Mouse (Mus musculus): ENCODE data around the gene Eif4e3. TPM values are rescaled to one million over a fixed set of nuclear protein-coding genes. Genes with fewer than 3 reads are reported as not detected.

Eif4e3 gene
- polyA plus RNA-seq, 1 experiment from 2014 or later = 10.2 TPM

GRCm38 (mm10) chr6:99669481-99670325 is 3.1 kb upstream of the Eif4e3 start:
- no peaks in the 10 kb centered on the region for H3K36me3 ChIP-seq (ENCODE audit: control insufficient read depth, insufficient read depth)
- peak; percentile 84 for ATAC-seq
- H3K4me2 ChIP-seq (ENCODE audit: low read length) = peak overlapping the region; percentile 31
- WGBS = 18% methylated on average over 4 of the region's 5 CpGs
- H3K9me3 ChIP-seq (ENCODE audit: control insufficient read depth, low read length) = no peaks in the 10 kb centered on the region
- H3K4me3 ChIP-seq (replicated peaks; ENCODE audit: low read length) = no peak overlapping the region
- no peaks in the 10 kb centered on the region for H3K27me3 ChIP-seq (replicated peaks; ENCODE audit: control insufficient read depth, insufficient read depth, low read length)
- H3K4me1 ChIP-seq (replicated peaks; ENCODE audit: control insufficient read depth, insufficient read depth, low read length) = peaks cover 53% of the 10 kb centered on the region
- H3K9ac ChIP-seq (replicated peaks; ENCODE audit: low read depth, low read length) = no peak overlapping the region
- H3K27ac ChIP-seq (ENCODE audit: low read length) = peak overlapping the region; percentile 87

GRCm38 (mm10) chr6:99667290-99667689 is 719 bp upstream of the Eif4e3 start:
- no peak for ATAC-seq
- Histone ChIP-seq H3K27ac (ENCODE audit: low read length) (no peak overlapping the region), H3K36me3 (ENCODE audit: control insufficient read depth, insufficient read depth) (no peaks in the 10 kb centered on the region), H3K27me3 (replicated peaks; ENCODE audit: control insufficient read depth, insufficient read depth, low read length) (no peaks in the 10 kb centered on the region), H3K9me3 (ENCODE audit: control insufficient read depth, low read length) (no peaks in the 10 kb centered on the region), H3K9ac (replicated peaks; ENCODE audit: low read depth, low read length) (no peak overlapping the region; the same call in 1 of the 2 replicates), H3K4me3 (replicated peaks; ENCODE audit: low read length) (peak overlapping the region; percentile 75), H3K4me1 (replicated peaks; ENCODE audit: control insufficient read depth, insufficient read depth, low read length) (peaks cover 54% of the 10 kb centered on the region), H3K4me2 (ENCODE audit: low read length) (peak overlapping the region; percentile 92)
- WGBS = 50% methylated on average over 8 of the region's 8 CpGs

- peak overlapping the region; percentile 75 for H3K4me3 ChIP-seq (replicated peaks; ENCODE audit: low read length)
- no peaks in the 10 kb centered on the region for H3K9me3 ChIP-seq (ENCODE audit: control insufficient read depth, low read length)
- H3K27ac ChIP-seq (ENCODE audit: low read length) = no peak overlapping the region
- peak overlapping the region; percentile 91 for H3K9ac ChIP-seq (replicated peaks; ENCODE audit: low read depth, low read length)
- H3K27me3 ChIP-seq (replicated peaks; ENCODE audit: control insufficient read depth, insufficient read depth, low read length) = no peaks in the 10 kb centered on the region
- no peaks in the 10 kb centered on the region for H3K36me3 ChIP-seq (ENCODE audit: control insufficient read depth, insufficient read depth)
- ATAC-seq = no peak
- peak overlapping the region; percentile 92 for H3K4me2 ChIP-seq (ENCODE audit: low read length)
- 31% methylated on average over 16 of the region's 16 CpGs for WGBS
- peaks cover 50% of the 10 kb centered on the region for H3K4me1 ChIP-seq (replicated peaks; ENCODE audit: control insufficient read depth, insufficient read depth, low read length)
These were observed 884 bp downstream of the Eif4e3 start for GRCm38 (mm10) chr6:99665457-99666317.

GRCm38 (mm10) chr6:99663232-99663631 is 3.3 kb downstream of the Eif4e3 start:
- ATAC-seq = no peak
- Histone ChIP-seq H3K4me3 (replicated peaks; ENCODE audit: low read length) (no peak overlapping the region), H3K36me3 (ENCODE audit: control insufficient read depth, insufficient read depth) (no peaks in the 10 kb centered on the region), H3K4me2 (ENCODE audit: low read length) (no peak overlapping the region), H3K4me1 (replicated peaks; ENCODE audit: control insufficient read depth, insufficient read depth, low read length) (peaks cover 25% of the 10 kb centered on the region), H3K9ac (replicated peaks; ENCODE audit: low read depth, low read length) (no peak overlapping the region), H3K9me3 (ENCODE audit: control insufficient read depth, low read length) (no peaks in the 10 kb centered on the region), H3K27ac (ENCODE audit: low read length) (no peak overlapping the region), H3K27me3 (replicated peaks; ENCODE audit: control insufficient read depth, insufficient read depth, low read length) (no peaks in the 10 kb centered on the region)
- WGBS = 83% methylated on average over 8 of the region's 8 CpGs

- ATAC-seq = no peak
These were observed 6.1 kb downstream of the Eif4e3 start for GRCm38 (mm10) chr6:99660443-99660842.

GRCm38 (mm10) chr6:99658586-99658985 is 8.0 kb downstream of the Eif4e3 start:
- Histone ChIP-seq H3K27ac (ENCODE audit: low read length) (no peak overlapping the region), H3K4me1 (replicated peaks; ENCODE audit: control insufficient read depth, insufficient read depth, low read length) (0 out of 2 replicates have a peak, but pooled peaks cover 3% of the 10 kb centered on the region), H3K9ac (replicated peaks; ENCODE audit: low read depth, low read length) (no peak overlapping the region), H3K9me3 (ENCODE audit: control insufficient read depth, low read length) (no peaks in the 10 kb centered on the region), H3K4me3 (replicated peaks; ENCODE audit: low read length) (no peak overlapping the region), H3K36me3 (ENCODE audit: control insufficient read depth, insufficient read depth) (no peaks in the 10 kb centered on the region), H3K4me2 (ENCODE audit: low read length) (no peak overlapping the region), H3K27me3 (replicated peaks; ENCODE audit: control insufficient read depth, insufficient read depth, low read length) (no peaks in the 10 kb centered on the region)
- no peak for ATAC-seq
- 76% methylated on average over 10 of the region's 10 CpGs for WGBS

More at GRCm38 (mm10) chr6:99660443-99660842, 6.1 kb downstream of the Eif4e3 start:
- no peaks in the 10 kb centered on the region for H3K36me3 ChIP-seq (ENCODE audit: control insufficient read depth, insufficient read depth)
- no peaks in the 10 kb centered on the region for H3K9me3 ChIP-seq (ENCODE audit: control insufficient read depth, low read length)
- H3K4me1 ChIP-seq (replicated peaks; ENCODE audit: control insufficient read depth, insufficient read depth, low read length) = peaks cover 9% of the 10 kb centered on the region
- WGBS = 50% methylated on average over 3 of the region's 3 CpGs
- no peak overlapping the region for H3K27ac ChIP-seq (ENCODE audit: low read length)
- no peak overlapping the region for H3K4me3 ChIP-seq (replicated peaks; ENCODE audit: low read length)
- H3K4me2 ChIP-seq (ENCODE audit: low read length) = no peak overlapping the region
- no peaks in the 10 kb centered on the region for H3K27me3 ChIP-seq (replicated peaks; ENCODE audit: control insufficient read depth, insufficient read depth, low read length)
- no peak overlapping the region for H3K9ac ChIP-seq (replicated peaks; ENCODE audit: low read depth, low read length)

GRCm38 (mm10) chr6:99656088-99656487 is 10.5 kb downstream of the Eif4e3 start:
- H3K4me2 ChIP-seq (ENCODE audit: low read length) = no peak overlapping the region
- peaks cover 3% of the 10 kb centered on the region; the same call in 1 of the 2 replicates for H3K4me1 ChIP-seq (replicated peaks; ENCODE audit: control insufficient read depth, insufficient read depth, low read length)
- H3K36me3 ChIP-seq (ENCODE audit: control insufficient read depth, insufficient read depth) = no peaks in the 10 kb centered on the region
- H3K4me3 ChIP-seq (replicated peaks; ENCODE audit: low read length) = no peak overlapping the region
- 89% methylated on average over 2 of the region's 2 CpGs for WGBS
- no peak overlapping the region for H3K27ac ChIP-seq (ENCODE audit: low read length)
- no peak overlapping the region for H3K9ac ChIP-seq (replicated peaks; ENCODE audit: low read depth, low read length)
- H3K27me3 ChIP-seq (replicated peaks; ENCODE audit: control insufficient read depth, insufficient read depth, low read length) = no peaks in the 10 kb centered on the region
- no peak for ATAC-seq
- no peaks in the 10 kb centered on the region for H3K9me3 ChIP-seq (ENCODE audit: control insufficient read depth, low read length)

- WGBS = 52% methylated on average over 7 of the region's 7 CpGs
- ATAC-seq = no peak
- H3K36me3 ChIP-seq (ENCODE audit: control insufficient read depth, insufficient read depth) = no peaks in the 10 kb centered on the region; the same call in 1 of the 2 replicates
- no peaks in the 10 kb centered on the region for H3K9me3 ChIP-seq (ENCODE audit: control insufficient read depth, low read length)
- H3K27me3 ChIP-seq (replicated peaks; ENCODE audit: control insufficient read depth, insufficient read depth, low read length) = no peaks in the 10 kb centered on the region
- no peak overlapping the region for H3K27ac ChIP-seq (ENCODE audit: low read length)
- peaks cover 3% of the 10 kb centered on the region; the same call in 1 of the 2 replicates for H3K4me1 ChIP-seq (replicated peaks; ENCODE audit: control insufficient read depth, insufficient read depth, low read length)
- H3K4me2 ChIP-seq (ENCODE audit: low read length) = no peak overlapping the region
- H3K9ac ChIP-seq (replicated peaks; ENCODE audit: low read depth, low read length) = no peak overlapping the region
- no peak overlapping the region for H3K4me3 ChIP-seq (replicated peaks; ENCODE audit: low read length)
These were observed 11.1 kb downstream of the Eif4e3 start for GRCm38 (mm10) chr6:99655488-99655887.

GRCm38 (mm10) chr6:99654343-99654742 is 12.2 kb downstream of the Eif4e3 start:
- 37% methylated on average over 5 of the region's 5 CpGs for WGBS
- H3K36me3 ChIP-seq (ENCODE audit: control insufficient read depth, insufficient read depth) = no peaks in the 10 kb centered on the region; the same call in 1 of the 2 replicates
- no peaks in the 10 kb centered on the region for H3K27me3 ChIP-seq (replicated peaks; ENCODE audit: control insufficient read depth, insufficient read depth, low read length)
- H3K4me3 ChIP-seq (replicated peaks; ENCODE audit: low read length) = no peak overlapping the region
- no peak overlapping the region for H3K9ac ChIP-seq (replicated peaks; ENCODE audit: low read depth, low read length)
- H3K4me2 ChIP-seq (ENCODE audit: low read length) = no peak overlapping the region
- no peaks in the 10 kb centered on the region for H3K9me3 ChIP-seq (ENCODE audit: control insufficient read depth, low read length)
- H3K27ac ChIP-seq (ENCODE audit: low read length) = no peak overlapping the region
- no peak for ATAC-seq
- H3K4me1 ChIP-seq (replicated peaks; ENCODE audit: control insufficient read depth, insufficient read depth, low read length) = peaks cover 3% of the 10 kb centered on the region; the same call in 1 of the 2 replicates
